Mouse (Mus musculus) urinary bladder, adult 2 months (tissue): ENCODE data around the gene Clec14a. TPM values are rescaled to one million over a fixed set of nuclear protein-coding genes. Genes with fewer than 3 reads are reported as not detected.

Source experiments
- DNase-seq: peaks from one replicate; pipeline ENCODE4 v3.0.0; 2022; ENCODE audit warnings: low spot score
- polyA plus RNA-seq: library from polyadenylated mRNA; depleted of rRNA; stranded (reverse); fragments of >200 nt; gene quantifications from 2 replicates; pipeline ENCODE4 v1.2.3, GENCODE M21; 2012; rRNA removed

Clec14a gene
- 9.3 and 11.2 TPM in 2 replicates for polyA plus RNA-seq

- no peak for DNase-seq
These were observed at the start of gene Clec14a for GRCm38 (mm10) chr12:58268563-58269501. Clec14a (minus strand) TSS chr12:58269290.

GRCm38 (mm10) chr12:58307835-58308234, 38.7 kb upstream of the Clec14a start:
- DNase-seq, result no peak

GRCm38 (mm10) chr12:58306402-58306801, 37.3 kb upstream of the Clec14a start:
- peak; percentile 27 for DNase-seq

GRCm38 (mm10) chr12:58305567-58305966, 36.5 kb upstream of the Clec14a start:
- no peak for DNase-seq

- no peak for DNase-seq
These were observed 27.9 kb upstream of the Clec14a start for GRCm38 (mm10) chr12:58296980-58297379.

GRCm38 (mm10) chr12:58285912-58286311, 16.8 kb upstream of the Clec14a start:
- DNase-seq, result no peak

- DNase-seq, result no peak
These were observed 1.4 kb upstream of the Clec14a start for GRCm38 (mm10) chr12:58270520-58270919.

GRCm38 (mm10) chr12:58269505-58269904, 415 bp upstream of the Clec14a start:
- DNase-seq, result no peak

- DNase-seq, result no peak
These were observed 916 bp downstream of the Clec14a start for GRCm38 (mm10) chr12:58268186-58268562.

- DNase-seq, result no peak
These were observed 1.3 kb downstream of the Clec14a start for GRCm38 (mm10) chr12:58267779-58268178.

GRCm38 (mm10) chr12:58251901-58252300, 17.2 kb downstream of the Clec14a start:
- DNase-seq, result no peak

- DNase-seq, result no peak
These were observed 36.6 kb downstream of the Clec14a start for GRCm38 (mm10) chr12:58232489-58232888.

GRCm38 (mm10) chr12:58225644-58226043, 43.4 kb downstream of the Clec14a start:
- no peak for DNase-seq

GRCm38 (mm10) chr12:58219078-58219477, 50.0 kb downstream of the Clec14a start:
- DNase-seq, result no peak

- no peak for DNase-seq
These were observed 52.9 kb downstream of the Clec14a start for GRCm38 (mm10) chr12:58216218-58216617.

Other genes starting within 250 kb of the Clec14a start
- 0.32 and 0.37 TPM in 2 replicates for gene Sstr1, start 57.5 kb downstream of the Clec14a start, polyA plus RNA-seq